Mouse (Mus musculus) layer of hippocampus, adult 18-20 months (tissue): ENCODE measurements at regions not wholly inside any gene's neighbourhood (a gene's known extent, or its start where the extent isn't known, plus 50 kb on each side); places are given as distances from the start of the nearest gene placed in this dataset.

Experiments used
- DNase-seq, 2 experiments: peaks; one replicate each; pipeline ENCODE4 v3.0.0; 2022; ENCODE audit warnings: low spot score in 2 of 2

DNA sequence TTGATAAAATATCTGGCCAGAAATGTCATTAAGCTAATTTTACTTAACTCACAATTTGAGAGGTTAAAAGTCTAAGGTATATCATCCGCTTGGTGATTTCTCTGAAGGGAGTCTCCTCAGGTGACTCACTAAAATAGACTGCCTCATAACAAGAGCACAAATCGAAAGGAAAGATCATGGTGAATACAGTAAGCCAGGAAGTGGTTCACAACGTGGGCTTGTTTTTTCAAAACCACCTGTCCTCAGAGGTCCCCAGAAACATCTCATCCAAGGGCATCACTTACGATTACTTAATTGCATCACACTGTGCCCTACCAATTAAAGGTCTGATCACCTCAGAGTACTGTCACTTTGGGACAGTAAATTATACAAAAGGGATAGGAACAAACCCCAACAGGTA, 1009.0 kb upstream of the Cited2 start:
- DNase-seq: no peak

DNA sequence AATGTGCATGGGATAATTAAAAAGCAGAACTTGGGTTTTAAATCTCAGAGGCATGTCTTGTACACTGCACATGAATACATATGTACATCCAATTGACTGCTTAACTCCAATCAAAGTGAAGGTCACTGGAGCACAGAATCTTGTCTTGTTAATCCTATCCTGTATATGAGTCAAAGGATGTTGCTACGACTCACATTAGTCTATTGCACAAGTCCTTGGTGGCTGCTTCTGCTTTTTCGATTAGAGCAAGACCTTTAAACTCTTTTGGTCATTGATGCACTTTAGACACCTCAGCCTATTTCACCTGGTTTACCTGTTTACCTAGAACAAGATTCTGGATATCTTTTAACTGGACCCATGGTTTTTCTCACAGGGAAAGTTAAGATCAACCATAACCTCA, 1008.5 kb upstream of the Cited2 start:
- DNase-seq: no peak

DNA sequence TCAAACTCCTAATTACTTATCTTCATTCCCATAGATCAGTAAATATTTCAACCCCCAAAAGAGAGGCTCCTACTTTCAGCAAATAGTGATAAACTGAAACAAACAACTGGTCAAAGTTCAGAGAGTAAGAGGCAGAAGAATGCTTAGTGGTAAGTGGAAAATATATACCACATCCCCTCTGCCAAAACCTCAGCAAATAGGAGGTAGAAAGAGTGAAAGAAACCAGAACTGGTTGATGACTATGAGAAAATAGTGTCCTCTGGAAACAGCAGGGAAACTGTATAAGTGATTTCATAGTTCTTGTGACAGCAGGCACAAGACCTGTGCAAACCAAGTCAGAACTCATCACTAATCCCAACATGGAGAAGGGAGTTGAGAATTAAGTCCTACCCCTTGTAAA, 980.8 kb upstream of the Cited2 start:
- DNase-seq: no peak

DNA sequence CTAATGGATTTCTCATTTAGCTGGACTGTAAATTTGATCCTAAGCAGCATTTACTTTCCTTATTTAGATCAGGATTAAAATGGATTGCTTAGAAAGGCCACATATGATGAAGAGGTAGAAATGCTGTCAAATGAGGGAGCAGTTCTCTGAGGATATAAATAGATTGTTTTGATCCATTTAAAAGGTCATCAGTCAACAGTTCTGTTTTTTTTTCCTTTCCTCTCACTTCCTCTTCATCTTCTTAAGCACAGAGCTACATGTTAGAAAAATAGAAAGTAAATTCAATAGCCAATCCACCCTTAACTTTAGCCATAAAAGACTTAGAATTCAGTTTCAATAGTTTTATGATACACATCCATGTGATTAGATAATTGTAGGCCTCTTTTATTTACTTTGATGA, 971.5 kb upstream of the Cited2 start:
- DNase-seq: no peak

DNA sequence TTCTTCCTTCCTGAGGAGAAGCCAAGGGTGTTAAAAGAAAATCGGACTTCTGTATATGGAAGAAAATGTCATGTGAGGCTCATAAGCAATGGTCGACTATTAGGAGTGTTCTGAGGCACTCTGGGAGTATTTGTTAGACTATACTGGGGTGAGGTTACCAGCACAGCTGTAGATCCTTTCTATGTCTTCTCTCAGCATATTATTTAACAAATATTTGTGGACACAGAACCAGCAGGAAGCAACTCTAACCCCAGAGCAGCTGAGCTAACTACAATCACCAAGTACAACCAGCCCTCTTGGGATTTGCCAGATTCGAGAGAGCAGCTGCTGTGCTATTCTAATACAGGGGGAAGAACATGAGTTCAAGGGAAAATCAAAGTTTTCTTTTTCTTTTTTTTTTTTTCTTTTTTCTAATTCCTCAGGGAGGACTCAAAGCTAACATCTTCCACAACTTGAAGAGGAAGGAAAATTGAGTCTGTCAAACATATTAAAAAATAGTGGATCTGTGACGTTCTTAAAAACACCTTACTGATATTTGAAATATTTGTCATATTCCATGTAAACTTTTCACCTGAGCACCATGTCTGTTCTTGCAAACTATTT, 933.3 kb upstream of the Cited2 start:
- no peak for DNase-seq

DNA sequence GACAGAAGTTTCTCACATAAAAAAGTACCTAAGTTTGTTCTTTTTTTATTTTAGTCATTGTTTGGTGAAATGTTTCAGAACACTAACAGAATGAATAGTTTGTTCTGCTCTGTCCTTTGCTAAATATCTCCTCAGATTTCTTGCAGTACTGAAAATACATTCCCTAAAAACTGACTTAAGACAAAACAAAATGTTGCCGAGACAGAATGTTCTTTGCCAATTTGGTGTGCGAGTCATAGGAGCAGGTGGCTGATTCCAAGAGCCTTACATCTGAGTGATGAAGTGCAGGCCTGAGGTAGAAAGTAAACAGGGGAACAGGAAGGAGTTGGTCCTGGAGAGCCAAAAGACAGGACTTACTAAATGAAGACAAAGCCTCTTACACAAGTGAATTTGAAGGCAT, 919.0 kb upstream of the Cited2 start:
- DNase-seq: peak in 1 of 2 experiments; percentile 10

DNA sequence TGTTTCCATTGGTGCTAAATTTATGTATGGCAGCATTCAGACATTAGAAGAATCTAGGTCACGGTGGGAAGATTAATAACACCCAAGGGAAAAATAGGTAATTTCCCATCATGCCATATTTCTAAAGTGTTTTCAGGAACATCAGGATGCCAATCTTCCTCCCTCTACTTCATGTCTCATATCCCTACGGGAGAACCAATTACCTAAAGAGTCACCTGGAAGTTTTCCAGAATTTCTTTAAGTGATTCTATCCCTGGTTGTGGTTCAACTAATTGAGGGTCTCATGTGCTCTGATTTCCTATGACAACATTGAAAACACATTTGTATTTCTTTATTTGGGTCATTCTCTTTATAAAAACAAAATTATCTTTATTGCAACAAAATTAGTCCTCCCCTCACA, 912.3 kb upstream of the Cited2 start:
- DNase-seq: no peak

DNA sequence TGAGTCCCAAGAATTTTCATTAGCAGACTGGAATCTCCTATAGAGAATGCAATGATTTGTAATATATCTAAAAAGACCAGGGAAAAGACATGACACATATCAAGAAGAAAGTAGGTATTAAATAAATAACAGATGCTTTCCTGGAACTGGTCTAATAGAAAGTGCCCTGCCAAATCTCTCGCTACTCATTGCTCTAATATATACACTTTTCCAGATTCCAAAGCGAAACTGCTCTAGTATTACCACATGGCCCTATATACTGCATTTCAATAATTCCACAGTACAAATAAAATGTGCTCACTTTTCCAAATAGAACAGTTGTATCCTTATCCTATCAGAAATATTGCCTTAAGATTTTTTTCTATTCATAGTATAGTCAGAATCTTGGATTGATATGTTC, 909.0 kb upstream of the Cited2 start:
- DNase-seq: no peak

DNA sequence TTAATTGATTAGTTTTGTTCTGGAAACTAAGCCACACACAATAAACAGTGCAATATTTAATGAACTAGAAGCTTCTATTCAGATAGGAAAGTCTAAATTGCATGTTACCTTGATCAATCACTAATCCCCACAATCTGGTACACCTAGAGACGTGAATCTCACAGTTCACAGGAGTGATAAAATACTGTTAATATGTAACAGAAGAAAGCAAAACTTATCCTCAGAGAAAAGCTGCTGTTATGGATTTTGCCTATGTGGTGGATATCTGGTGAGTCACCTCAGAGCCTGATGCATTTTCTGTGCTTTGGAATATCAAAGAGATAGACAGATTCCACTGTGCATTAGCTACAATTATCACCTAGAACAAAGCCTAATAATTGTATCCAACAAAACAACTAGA, 861.5 kb upstream of the Cited2 start:
- DNase-seq: no peak

DNA sequence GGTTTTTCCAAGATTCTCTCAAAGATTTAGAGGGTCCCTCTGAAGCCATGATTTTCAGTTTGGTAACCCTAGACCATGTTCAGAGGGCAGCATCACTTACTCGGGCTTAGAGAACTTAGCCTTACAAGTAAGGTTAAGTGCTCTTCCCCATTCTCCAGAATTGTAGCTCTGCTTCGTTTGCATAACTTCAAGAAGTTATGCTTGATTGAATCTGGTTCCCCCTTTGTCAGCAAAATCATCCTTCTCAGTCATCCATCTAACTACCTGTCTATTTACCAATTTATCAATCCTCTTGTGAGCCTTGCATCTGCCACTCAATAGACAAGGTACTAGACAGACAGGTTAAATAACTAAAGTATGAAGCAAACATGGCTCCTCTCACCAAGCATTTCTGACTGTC, 856.1 kb upstream of the Cited2 start:
- no peak for DNase-seq

DNA sequence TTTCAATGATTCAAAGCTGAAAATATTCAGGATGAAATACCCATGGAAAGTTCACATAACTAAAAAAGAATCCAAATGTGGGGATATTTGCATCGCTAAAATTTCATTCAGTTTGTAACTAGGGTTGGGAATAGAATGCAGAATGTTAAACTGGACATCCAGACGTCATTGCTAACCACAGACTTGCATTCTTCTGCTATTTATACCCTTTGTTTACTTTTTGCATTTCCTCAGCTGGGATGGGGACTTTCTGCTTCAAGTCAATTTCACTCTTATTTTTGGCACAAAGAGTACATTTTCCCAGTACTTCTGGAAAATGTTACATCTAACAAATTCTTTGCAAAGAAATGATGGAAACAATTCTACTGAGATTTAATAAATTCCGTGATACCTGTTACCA, 848.9 kb upstream of the Cited2 start:
- DNase-seq: no peak

DNA sequence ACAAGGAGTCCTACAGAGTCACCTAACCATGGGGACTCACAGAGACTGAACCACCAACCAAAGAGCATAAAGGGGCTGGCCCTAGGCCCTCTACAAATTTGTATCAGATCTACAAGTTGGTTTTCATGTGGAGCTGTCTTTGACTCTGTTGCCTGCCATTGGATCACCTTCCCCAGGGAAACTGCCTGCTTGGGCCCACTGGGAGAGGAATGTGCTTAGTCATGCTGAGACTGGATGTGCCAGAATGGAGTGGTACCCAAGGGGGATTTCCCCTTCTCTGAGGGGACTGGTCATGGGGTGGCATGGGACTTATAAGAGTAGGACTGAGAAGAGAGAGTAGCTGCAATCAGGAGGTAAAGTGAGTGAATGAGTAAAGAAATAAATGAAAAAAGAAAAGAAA, 844.8 kb upstream of the Cited2 start:
- no peak for DNase-seq

DNA sequence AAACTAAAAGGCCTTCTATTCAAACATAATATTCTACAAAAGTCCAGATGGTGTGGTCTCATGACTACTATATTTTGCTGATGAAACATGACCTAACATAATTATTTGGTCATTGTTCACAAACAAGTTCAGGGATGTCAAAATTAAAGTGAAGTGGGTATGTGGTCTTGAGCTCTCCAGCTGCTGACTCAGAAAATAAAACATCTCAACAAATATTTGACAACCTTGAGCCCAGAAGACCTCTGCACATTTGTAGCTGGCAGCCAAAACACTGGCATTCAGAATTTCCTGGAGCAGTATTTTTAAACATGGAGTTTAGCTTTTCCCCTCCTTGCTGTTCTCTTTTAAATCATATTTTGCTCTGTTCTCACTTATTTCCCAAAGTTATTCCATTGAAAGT, 829.7 kb upstream of the Cited2 start:
- DNase-seq: no peak

DNA sequence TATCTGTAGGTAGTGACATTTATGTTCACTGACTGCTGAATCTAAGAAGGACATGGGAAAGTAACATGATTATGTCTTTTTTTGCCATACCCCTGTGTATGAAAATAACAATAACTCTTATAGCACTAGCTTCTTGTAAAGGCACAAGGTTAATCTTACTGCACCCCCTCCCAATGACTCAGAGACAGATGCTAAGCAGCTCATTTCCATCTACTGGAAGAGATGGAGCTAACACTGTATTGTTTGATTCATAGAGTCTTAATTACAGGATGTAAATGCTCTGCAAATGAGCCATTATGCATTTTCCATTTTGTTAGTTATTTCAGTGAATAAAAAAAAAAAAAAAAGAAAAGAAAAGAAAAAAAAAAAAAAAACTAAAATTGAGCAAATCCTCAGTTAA, 827.7 kb upstream of the Cited2 start:
- no peak for DNase-seq

DNA sequence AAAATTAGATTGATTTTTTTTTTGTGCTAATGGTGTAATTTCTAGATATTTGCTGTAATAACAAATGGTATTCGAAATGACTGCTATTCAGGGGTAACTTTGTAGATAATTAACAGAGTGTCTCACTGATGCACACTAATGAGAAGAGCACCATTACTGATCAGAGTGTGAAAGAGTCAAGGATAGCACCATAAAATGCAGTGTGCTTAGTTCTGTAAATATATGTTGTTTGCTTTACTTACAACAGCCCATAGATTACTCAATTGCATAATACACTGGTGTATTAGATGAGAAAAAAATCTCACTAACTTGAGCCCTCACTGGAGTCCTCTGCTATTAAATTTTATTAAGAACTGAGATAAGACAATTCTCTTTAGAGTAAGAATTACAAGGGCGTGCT, 800.1 kb upstream of the Cited2 start:
- DNase-seq: no peak

DNA sequence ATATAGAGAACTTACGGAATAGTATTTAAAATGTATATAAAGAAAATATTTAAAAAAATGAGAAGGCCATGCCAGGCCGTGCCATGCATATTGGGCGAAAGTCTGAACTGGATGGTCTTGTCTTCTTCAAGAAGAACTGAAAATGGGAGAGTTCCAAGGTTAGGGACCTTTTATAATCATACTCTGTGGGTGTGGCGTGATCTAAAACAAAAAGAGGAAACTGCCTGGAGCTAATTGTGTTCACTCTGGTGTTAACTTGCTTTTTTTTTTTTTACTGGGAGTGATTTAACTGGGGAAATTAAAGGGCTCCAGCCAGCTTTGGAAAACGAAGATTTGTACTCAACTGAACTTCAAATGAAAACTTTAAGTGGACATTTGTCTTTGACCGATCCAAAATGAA, 799.2 kb upstream of the Cited2 start:
- DNase-seq: no peak

DNA sequence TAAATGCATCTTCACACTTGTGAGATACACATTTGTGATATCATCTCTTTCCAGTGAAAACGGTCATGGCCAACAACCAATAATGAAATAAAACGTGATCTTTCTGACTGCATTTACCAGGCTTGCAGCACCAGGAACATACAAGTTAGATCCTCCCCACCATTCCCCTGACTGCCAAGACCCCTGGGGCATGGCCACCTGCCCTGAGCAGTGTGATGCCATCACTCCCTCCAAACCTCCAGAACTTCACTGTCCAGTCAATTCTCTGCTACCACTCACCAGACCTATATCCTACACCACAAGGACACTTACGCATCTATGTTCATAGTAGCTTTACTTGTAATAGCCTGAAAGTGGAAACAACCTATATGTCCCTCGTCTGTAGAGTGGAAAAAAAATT, 785.3 kb upstream of the Cited2 start:
- DNase-seq: no peak

DNA sequence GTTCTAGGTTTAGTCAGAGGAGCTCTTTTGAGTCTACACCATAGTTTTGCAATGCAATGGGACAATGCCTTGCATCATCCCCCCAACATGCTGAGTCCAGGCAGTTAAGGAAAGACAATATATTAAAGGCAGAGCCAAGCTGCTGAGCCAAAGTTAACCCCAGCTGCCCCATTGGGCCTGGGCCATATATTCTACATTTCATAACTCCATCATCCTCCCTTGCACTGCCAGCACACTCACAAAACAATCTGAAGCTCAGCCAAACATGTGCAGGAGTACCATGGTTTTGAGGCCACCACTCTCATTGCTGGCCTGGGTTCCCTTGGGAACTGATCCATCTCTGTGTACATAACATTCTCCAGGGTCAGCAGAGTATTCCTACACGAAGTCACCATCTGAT, 771.4 kb upstream of the Cited2 start:
- DNase-seq: no peak

DNA sequence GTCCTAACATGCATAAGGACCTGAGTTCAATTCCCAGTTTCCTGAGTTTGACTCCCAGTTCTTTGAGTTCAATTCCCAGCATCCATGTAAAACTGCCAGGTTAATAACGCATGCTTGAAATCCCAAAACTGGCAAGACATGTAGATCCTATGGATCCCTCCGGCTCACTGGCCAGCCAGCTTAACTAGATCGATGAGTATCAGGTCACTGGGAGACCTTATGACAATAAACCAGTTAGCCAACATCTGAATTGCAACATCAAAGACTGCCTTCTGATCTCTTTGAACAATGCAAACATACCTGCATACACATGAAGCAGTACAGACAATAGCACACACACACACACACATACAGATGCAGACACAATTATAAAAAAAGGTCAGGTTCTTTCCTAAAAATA, 762.0 kb upstream of the Cited2 start:
- DNase-seq: no peak

DNA sequence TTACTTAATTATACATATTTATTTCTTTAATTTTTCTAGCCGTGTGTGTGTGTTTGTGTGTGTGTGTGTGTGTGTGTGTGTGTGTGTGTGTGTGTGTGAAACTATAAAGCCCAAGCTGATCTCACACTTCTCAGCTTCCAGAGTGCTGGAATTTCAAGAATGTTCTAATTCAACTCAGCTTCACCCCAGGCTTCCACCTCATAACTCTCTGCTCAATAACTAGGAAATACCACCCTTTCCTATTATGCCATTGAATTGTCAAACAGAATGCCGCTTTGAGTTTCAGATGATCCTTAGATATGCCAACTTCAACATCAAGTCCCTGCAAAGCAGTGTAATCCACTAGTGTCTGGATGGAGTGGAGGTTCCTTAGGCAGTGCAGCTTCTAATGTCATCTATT, 760.6 kb upstream of the Cited2 start:
- DNase-seq: no peak

DNA sequence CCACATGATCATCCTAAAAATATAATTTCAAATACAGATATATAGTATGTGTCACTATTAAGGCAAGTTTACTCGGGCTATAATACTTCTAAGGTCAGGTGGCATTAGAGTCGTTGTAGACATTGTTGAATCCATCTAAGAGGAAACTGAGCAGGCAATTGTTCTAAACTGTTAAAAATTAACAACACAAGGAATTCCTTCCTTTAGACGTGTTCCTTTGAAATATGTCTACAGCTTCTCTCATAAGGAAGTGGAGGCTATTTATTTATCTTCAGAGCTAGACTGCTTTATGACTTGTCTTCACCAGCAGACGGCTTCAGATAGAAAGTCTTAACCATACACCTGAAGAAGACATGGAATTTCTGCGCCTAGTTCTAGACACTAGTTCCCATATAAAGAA, 744.2 kb upstream of the Cited2 start:
- DNase-seq: no peak

DNA sequence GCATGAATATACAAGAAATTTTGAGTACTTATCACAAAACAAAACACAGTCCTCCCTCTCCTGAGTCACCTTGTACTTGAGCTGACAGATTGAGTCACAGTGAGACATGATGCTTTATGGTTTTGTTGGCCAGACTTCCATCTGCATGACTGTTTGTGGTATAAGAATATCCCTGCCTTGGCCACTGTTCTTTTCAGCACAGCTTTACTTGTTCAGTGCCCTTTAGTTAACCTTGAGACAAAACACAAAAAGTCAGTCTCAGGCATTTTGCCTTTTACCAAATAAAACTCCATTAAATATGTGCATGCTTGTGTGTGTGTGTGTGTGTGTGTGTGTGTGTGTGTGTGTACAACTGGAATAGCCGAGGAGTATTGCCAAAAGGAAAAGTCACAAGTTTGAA, 732.8 kb upstream of the Cited2 start:
- peak in 1 of 2 experiments; percentile 12 for DNase-seq

DNA sequence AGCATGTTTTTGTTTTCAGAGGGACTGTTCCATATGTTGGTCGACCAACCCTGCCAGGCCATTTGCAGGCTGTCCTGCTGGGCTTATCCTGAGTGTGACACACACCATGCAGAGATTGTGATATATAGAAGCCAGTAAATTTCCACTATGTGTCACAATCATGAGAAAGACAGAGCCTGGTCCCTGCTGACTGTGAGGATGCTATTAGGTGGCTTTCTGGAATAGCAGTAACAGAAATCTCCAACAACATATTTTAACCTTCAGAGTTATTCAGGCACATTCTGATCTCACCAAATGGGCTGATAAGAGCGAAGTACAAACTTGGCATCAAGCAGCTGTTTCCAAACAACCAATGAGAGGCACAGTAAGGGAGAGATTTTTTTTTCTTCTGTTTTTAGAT, 729.2 kb upstream of the Cited2 start:
- peak in 1 of 2 experiments; percentile 12 for DNase-seq

DNA sequence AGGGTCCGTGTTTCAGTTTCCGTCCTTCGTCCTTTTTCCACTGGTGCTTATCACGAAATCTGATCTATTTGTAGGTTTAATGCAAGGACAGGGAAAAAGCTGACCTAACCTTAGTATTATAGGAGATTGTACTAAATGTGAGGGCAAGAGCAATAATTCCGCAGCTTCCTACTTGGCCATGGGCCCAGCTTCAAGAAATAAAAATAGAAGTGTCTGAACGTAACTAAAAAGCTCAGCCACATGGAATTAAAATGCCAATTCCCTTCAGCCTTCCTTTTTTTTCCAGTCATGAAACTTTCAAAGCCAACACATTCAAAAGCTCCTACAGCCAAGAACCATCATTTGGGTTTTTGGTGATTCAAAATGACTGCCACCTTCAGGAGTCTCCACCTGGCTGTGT, 728.5 kb upstream of the Cited2 start:
- peak in 1 of 2 experiments; percentile 11 for DNase-seq
